Mouse (Mus musculus) embryo, embryonic 9.5 days (tissue): ENCODE data around the gene Aff3.
"Not testable (repeated sequence)": the region's sequence is repeated elsewhere in the genome, so short reads cannot be mapped to it uniquely, and the experiment has no call there.

Source experiments
- DNase-seq: peaks from one replicate; pipeline ENCODE4 v3.0.0-alpha.2; 2017; ENCODE audit errors: extremely low spot score

Gene Aff3

DNA sequence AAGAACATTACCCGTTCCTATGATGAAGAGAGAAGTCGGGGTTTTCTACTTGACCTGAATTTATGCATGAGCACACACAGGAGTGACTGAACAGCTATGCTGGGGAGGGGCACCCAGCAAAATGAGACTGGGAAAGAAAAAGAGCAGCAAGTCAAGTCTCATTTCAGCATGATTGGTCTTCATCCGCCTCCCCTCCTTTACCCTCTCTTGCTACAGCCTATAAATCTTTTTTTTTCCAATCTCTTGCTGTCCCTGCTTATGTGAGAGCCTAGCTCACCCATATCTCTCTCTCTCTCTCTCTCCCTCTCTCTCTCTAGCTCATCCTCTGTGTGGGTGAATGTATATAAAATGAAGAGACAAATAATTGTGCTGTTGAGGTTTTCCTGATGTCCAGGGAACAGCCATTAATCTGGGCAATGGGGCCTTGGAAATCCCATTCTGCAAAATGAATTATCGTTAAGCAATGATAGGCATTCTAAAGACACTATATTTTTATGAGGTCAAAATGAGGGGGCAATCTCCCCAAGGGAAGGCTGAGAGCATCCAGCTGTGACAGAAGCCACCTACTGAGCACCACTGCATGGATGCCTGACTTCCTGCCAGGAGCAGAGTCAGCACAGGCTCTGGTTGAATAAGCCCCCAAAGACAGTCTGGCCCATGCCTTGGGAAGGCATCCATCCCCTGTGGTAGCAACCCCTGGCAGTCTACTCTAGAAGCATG lies 224.8 kb downstream of the Aff3 start:
- no peak for DNase-seq

DNA sequence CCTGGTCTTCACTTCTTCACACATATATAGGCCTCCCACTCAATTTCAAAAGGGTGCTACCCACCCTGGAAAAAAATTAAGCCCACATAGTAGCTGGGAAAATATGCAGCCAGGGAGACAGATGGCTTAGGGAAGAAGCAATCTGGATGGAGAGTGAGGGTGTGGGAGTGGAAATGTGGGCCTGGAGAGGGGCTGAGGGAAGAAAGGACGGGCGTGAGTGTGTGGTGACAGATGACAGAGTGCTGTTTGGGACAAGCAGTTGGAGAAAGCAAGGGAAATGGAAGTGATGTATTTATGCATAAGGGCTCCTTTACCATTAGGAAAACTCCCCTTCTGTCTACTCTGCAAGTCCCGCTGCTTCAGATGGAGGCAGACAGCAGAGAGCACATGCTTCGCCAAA lies 226.3 kb downstream of the Aff3 start:
- no peak for DNase-seq

DNA sequence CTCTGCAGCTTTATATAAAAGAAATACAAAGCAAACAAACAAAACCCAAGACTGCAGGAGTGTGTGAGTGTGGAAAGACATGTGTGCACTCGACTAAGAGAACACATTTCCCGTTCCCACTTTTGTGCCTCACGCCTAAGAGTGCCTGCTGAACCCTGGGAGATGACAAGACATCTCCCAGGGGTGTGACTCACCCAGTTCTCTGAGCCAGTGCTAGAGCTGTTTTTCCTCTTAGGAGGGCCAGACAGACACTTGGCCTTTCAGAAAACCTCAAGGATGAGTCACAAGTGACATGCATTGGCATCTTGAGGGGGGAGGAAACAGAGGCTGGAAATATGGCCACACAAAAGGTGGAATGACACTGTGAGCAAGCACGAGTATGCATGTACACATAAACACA lies 227.1 kb downstream of the Aff3 start:
- DNase-seq = no peak

DNA sequence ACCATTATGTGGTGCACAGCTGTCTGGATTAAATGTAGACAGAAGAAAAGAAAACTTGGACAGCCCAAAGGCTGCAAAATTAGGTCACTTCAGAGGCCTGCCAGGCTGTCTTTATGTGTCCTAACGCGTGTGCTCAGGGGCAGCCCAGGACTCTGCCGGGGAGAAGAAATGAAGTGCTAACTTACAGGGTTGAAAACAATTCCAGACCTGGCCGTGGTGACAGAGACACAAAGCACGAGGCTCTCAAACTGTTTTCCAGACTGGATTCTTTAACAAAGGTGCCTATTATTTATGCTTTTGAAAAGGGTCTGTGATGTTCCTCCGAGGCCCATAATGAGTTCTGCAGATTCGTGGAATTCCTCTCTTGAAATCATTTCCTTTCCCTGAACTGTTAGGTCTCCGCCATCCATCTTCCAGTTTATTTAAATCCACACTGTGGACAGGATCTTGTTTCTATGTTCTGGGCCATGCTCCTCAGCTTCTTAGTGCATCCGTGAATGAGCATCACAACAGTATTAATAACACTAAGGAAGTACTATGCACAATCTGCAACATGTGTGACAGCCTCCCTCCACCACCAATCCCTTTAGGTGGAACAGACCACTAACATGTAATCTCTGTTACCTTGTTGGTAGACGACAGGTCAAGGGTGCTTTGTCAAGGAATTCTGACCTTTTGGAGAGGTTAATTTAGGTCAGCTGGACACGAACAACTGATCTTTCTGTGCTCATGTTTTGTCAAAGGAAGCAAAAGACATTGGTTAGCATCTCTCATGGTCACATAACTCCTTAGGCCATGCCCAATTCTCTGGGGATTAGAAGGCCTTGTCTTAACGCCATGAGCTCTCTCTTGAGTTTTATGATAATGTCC lies 228.0 kb downstream of the Aff3 start:
- peak; percentile 48 for DNase-seq

DNA sequence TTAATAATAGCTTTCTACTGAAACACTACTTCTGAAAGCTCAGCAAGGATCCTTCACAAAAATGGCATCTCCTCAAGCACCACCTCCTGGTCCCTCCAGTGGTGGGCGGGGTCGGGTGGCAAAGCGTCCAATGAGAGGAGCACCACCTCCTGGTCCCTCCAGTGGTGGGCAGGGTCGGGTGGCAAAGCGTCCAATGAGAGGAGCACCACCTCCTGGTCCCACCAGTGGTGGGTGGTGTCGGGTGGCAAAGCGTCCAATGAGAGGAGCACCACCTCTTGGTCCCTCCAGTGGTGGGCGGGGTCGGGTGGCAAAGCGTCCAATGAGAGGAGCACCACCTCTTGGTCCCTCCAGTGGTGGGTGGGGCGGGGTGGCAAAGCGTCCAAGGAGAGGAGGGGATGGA lies 234.4 kb downstream of the Aff3 start:
- DNase-seq = not testable (repeated sequence)

DNA sequence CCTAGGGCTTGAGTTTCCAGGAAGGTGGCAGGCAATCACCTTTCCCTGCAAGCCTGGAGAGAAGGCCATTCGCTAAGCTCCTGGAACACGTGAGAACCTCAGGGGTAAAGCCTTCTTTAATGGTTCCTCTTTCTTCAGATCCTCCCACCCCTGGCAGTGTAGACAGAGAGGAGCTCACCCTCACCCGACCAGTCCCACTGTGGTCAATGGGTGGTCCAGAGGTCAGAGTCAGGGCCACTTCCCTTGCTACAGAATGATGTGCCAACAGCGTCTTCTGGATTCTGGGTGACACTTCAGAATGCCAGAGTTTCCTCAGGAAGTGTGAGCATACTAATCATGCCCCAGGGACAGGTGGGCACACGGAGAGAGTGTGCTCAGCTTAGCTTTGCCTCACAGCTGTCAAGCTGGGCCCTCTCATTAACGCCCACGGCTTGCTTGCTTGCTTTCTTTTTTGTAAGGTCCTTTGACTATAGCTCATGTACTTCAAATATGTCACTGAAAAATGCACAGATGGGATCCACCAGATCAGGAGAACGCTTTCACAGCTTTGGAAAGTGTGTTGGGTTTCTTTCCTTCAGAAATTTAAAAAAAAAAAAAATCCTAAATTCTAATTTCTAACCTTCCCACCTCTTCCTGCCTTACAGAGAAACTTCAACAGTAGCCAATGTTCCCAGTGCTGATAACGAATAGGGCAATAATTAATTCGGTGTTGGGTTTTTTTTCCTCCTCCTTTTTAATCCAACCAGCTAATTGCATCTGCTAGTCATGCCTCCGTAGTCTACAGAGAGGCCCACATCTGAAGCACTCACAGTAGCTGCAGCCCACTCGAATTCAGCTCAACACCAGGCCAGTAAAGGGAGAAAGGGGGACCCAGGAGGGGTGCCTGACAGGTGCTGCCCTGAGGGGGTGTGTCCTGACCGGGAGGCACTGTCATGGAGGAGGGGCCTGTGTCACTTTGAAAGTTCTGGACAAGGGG lies 235.8 kb downstream of the Aff3 start:
- DNase-seq = no peak

DNA sequence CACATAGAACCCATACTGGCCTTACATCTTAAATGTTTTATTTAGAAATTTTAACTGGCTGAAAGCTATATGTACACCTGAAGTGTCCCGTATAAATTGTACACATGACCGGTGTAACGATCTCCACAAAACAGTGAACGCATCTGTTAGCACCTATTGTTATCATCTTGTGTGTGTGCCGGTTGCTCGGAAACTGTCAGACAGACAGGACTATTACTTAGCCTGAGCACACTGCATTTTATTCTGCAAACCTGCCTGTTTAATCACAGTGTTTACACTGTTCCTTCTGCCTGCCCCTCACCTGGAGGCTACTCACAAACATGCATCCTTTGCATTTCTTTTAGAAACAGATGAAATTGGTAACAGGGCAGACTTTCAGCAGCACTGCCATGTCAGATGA lies 241.8 kb downstream of the Aff3 start:
- no peak for DNase-seq

DNA sequence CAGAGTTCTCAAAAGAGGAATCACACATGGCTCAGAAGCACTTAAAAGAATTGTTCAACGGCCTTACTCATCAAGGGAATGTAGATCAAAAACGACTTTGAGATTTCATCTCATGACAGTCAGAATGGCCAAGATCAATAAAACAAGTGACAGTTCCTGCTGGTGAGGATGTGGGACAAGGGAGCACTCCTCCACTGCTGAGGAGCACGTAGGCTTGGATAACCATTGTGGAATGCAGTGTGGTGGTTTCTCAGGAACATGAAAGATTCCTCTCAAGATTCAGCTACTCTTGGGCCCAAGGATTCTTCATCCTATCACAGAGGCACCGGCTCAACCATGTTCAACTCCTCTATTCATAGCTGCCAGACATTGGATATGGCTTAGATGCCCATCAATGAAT lies 245.4 kb downstream of the Aff3 start:
- no peak for DNase-seq

DNA sequence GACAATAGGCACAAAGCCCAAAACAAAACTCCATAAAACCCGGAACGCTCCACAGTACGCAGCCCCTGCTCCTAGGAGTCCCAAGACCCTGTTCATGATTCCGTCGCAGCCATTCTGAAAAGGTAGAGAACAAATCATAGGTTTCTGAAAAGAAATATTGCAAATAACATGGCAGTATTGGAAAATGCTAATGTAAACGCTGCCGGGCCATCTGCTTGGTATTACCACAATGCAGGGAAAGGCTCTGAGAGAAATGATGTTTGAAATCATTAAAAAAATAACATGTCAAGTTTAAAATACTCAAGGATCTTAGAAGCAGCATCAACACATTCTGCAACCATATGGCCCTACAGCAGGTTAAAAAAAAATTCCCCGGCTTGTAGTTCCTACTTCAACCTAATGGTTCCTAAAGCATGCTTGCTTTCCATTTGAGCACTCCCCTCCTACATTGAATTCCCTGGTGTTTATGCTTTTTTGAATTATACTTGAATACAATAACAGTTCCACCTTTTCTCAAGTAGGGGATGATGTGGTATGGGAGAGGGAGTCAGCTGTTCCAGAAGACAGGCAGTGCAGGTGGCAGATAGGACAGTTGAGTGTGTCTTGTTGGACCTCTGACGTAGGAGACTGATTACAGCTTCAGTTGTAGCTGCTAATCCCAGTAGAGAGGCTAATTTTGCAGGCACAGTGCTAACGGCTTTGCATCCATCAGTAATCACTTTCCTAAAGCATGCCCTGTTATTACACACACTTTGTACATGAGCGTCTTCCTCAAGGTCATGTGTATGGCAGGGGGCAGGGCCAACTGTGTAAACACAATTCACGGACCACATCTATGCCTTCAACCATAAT lies 246.3 kb downstream of the Aff3 start:
- DNase-seq = no peak

DNA sequence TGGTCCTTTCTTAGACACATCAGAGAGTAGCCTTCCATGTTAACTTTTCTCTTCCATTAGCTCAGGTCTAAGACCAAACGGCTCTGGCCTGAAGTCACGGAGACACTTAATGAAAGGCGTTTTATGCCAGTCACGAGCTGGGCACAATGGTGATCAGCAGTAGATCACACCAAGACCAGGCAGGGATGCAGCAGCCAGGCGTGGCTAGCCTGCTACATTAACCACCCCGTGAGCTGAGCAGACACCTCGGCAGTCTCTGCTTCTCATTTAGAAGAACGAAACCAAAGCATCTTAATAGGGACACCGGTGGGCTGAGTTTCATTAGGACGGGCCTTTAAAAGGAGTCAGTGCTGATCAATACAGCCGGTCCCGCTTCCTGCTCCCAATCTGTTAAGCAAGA lies 247.6 kb downstream of the Aff3 start:
- DNase-seq = no peak

DNA sequence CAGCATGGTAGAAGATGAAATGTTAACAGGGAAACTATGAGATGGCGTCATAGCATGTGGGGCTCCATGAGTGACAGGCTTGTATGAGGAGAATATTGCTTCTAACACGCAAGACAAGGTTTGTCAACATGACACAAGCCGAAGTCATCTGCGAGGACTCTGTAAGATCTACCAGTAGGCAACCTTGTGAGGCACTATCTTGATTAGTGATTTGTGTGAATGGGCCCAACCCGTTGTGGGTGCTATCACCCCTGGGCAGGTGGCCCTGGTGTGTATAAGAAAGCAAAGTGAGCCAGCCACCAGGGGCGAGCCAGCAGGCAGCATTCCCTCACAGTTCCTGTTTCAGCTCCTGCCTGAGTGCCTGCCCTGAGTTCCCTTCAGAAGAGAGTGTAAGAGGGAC lies 249.2 kb downstream of the Aff3 start:
- DNase-seq = no peak

DNA sequence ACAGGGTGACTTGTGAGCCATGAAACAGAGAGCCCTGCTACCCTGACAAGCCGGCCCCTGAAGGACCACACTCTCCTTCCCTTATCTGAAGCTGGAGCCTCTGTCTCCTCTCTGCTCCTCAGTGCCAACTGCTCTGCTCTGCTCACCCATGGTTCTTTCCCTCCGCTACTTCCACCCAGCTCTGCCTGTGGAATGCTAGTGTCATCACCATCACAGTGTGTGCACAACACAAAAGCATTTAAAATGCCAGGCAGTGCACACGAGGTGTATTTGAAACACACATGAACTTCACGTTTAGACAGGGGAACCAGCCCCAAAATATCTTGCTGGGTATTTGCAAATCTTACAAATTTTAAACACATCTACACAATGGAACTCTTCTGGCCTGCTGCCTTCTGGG lies 253.6 kb downstream of the Aff3 start:
- DNase-seq = no peak

DNA sequence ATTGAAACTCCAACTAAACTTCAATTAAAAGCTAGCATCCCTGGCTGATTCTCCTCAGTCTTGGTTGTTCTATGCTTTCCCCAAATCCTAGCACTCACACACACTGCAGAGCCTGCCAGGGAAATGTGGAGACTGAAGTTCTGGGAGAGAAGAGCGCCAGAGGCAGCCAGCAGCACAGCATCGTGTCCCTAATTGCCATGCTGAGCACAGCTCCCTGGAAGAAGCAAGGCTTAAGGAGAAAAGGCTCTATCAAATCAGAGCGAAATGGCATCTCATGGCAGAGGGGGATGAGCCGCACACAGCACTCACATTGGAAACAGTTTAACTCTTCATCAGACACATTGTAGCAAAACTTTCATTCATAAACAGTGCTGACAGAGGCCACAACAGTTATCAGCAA lies 254.3 kb downstream of the Aff3 start:
- DNase-seq = no peak

DNA sequence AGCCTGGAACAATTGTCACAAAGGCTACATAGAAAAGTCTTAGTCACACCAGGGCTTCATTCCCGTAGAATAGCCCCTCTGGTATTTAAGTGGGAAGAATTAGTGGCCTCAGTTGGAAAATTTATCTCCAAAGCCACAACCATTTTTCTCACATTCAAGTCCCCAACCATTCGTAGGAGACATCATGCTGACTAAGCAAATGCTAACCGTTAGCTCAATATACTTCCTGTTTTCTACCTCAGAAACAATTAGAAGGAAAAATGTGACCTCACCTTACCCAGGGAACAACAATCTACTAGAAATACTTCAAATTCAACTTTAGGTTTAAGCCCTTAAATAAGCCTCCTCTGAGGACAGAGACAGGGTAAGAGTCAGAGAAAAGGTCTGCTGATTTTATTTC lies 256.5 kb downstream of the Aff3 start:
- no peak for DNase-seq

DNA sequence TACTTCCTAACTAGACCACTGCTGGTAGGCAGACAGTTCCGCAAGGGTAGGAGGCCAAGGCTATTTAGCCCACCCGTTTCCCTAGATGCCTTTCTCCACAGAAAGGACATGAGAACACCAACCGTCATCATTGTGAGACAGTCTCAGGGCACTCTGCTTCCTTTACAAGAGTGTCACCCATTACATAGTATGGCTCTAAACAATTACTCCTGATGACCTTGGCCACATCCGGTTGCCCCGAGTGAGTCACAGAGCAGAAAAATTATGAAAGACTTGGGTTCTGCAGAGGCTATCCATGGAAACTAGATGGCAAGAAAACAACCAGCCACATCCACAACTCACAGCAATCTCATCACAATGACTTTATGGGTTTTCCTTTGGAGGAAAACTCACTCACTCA lies 261.0 kb downstream of the Aff3 start:
- no peak for DNase-seq

DNA sequence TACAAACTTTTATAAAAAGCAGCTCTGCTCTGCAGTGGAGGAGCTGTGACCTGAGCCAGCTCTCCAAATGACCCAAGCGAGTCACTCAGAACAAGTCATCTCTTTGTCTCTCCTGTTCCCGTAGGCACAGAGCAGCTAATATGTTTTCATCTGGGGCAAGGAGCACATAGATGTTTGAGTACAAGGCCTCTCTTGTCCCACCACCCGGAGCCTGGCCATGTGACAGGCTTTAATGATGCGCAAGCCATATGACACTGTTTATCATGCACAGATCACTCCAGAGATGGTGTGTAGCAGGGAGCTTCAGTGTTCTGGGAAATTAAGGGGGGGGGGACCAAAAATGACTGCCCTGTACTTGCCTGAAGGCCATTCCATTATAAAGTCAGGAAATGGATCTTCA lies 262.9 kb downstream of the Aff3 start:
- DNase-seq = no peak

DNA sequence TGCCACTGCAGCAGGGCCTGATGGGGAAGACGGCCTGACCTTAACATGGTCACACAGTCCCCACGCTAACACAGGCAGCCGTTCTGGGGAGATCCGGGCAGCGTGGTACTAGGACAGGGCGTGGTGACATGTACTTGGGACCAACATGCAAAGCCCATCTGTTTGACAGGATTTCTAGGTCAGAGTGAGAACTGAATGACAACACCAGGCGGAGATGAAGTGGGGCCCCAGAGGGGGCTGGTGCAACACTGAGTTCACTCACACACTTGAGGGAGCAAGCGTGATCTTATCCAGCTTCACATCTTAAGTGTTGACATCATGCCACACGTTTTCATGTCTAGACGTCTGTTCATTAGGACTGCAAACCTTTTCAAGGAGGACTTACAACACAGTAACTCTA lies 265.5 kb downstream of the Aff3 start:
- no peak for DNase-seq

DNA sequence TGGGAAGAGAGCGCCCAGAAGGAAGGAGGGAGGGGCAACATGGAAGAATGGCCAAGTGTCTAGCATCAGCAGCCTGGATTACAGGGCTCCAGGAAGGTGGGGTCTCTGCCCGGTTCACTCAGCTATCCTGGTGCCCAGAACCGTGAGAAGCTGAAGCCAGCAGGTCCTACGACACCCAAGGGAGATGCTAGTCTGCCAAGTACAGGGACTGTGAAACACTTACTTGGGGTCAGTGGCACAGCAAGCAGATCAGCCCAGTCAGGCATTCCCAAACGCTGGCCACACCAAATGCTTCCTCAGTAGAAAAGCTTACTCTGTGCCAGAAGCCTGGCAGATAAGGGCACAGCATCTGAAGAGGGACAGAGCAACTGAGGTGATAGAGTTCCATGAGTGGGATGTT lies 266.2 kb downstream of the Aff3 start:
- DNase-seq = no peak

DNA sequence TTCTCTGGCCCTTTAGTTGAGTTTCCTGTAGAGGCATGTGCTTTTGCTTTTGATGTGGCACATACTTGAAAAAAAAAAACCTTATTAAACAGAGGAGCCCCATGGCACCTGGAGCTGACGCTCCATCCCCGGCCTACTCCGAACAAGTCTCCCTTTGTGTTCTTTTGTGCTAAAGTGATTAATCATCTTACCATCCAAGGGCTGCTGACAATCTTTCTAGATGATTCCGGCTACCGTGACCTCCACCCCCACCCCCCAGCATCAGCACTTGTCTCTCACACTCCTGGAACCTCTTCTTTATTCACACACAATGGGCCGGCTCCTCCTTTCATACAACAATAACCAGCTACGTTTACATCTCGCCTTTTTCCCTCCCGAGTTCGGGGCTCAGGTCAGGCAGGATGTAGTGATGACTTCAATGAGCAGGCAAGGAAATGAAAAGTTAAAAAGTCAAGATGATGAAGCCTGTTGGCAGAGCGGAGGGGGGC lies 269.5 kb downstream of the Aff3 start:
- peak; percentile 54 for DNase-seq

DNA sequence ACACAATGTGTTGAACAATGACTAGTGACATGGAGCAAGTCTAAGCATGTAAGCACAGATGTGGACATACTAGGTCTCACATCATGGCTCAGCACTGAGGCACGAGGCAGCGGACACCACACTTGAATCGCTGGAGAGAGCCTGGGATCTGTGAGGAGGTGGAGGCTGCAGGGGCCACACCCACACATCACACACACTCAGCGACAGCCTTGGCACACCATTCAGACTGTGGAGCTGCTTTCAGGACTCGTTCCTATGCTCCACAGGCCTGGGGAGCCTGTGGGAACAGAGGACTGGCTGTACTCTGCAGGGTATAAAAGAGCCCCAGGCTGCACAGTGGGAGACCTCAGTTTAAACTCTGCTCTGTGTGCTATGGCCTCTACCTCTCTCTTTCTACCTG lies 270.3 kb downstream of the Aff3 start:
- DNase-seq = peak; percentile 29

DNA sequence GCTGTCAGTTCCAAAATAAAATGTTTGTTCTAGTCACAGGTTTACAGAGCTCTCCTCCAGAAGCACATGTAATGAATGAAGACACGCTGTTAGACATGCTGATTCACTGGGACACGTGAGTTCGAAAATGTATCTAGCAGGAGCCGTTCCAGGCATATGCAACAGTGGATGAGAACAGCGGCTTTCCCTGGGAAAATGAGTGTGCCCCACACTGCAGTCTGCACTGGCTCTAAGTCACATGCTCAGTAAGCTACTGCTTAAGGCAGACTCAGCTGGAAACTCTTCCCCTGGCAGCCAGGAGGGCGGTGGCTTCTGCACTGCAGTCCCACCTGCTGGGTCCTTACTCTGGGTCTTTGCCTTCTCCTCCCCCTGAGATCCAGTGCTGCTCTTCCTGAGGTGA lies 271.2 kb downstream of the Aff3 start:
- DNase-seq = no peak
